Mouse (Mus musculus) adrenal gland, postnatal 14 days (tissue): Measurements from ENCODE around the gene Eif5b. TPM values are rescaled to one million over a fixed set of nuclear protein-coding genes. Genes with fewer than 3 reads are reported as not detected.

Experiments used
- DNase-seq: peaks from one replicate; pipeline ENCODE4 v3.0.0; 2021; ENCODE audit warnings: mixed read lengths
- long read RNA-seq, 2 experiments: library from polyadenylated mRNA; stranded (forward); transcript quantifications; one replicate each; pipeline ENCODE4 v2.0.0; 2021
- total RNA-seq: library from RNA; stranded (reverse); gene quantifications from 2 replicates; pipeline ENCODE4 v1.2.3, GENCODE M21; 2021

Gene Eif5b
- 45.0 and 48.2 TPM in 2 replicates for total RNA-seq
- long read RNA-seq, experiment 1, full-length matches to known transcripts: 6 of 28 reads
- long read RNA-seq, experiment 1, partial matches to known transcripts: 22 of 28 reads
- long read RNA-seq, experiment 1, other reads (novel, unspliced or antisense): 0 of 28 reads
- long read RNA-seq, experiment 2, full-length matches to known transcripts: 5 of 36 reads
- long read RNA-seq, experiment 2, partial matches to known transcripts: 31 of 36 reads
- long read RNA-seq, experiment 2, other reads (novel, unspliced or antisense): 0 of 36 reads

DNA sequence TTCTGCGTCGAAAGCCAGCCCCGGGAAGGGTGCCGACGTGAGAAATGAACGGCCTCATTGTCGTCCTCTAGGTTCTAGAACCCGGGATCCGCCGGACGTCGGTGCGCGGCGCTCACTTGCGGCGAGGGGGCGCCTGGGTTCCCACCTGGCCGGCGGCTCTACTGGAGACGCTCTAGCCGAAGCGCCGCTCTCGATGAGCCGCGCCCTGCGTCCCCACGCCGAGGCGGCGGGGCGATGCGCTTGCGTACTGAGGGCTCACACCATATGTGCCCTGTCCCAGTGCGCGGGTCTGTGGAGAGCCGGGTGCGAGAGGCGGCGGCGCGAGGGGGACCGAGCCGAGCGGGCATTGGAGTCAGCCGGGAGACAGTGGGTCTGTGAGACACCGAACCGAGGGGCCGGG lies at the start of gene Eif5b, which contains the start of gene Txndc9:
Gene Eif5b (plus strand): TSS at position 144 of the 400 bp plus-strand sequence.
Gene Txndc9 (minus strand): TSS at position 27 of the 400 bp plus-strand sequence.
- peak; percentile 98 for DNase-seq

DNA sequence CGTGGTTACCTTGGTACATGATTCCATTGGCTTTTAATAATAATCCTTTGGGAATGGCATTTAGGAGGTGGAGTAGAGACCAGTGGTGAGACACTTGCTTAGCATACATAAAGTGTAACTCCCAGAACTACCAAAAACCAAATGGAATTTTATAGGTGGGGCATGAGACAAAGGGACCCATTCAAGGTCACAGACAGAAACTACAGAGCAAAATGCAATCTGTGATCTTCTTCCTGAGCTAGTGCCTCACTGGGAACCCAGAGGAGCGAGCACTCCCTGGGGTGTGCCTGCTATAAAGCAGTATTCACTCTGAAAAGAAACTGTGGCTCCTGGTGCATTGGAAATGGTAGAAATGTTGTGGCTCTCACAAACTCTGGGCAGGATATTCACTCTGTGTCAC lies 48.9 kb upstream of the Eif5b start:
- no peak for DNase-seq

DNA sequence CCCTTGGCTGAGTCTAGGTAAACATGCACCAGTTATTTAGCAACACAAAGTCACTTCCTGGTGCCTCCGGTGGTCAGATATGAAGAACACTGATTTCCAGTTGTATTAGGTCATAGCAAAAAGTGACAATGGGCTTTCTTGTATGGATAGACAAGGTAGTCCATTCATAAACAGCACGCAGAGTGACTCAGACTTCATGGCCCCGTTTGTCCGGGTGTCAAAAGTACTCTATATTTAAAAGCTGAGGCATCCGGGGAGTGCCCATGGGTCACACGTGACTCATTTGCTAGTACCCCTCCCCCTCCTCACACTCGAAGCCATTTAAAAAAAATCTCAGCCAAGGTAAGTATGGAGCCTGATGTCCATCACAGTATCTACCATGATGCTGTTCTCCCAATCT lies 43.0 kb upstream of the Eif5b start:
- DNase-seq: peak; percentile 16

DNA sequence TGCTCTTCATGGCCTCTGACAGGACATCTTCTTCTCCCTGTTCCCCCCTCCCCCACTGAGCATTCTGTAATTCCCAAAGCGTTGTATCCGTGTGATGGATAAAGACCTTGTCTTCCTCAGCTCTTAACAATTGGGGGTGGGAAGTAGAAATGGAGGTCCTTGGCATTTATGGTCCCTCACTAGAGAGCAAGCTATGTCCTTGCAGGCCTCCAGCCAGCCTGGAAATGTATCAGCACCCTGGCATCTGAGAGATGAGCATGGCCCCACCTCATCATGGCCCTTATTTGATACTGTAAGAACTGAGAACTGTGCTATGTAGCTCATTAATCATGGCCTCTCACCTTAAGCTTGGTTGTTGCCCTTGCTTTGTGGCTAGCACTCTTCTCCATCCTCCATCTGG lies 42.6 kb upstream of the Eif5b start:
- peak; percentile 40 for DNase-seq

DNA sequence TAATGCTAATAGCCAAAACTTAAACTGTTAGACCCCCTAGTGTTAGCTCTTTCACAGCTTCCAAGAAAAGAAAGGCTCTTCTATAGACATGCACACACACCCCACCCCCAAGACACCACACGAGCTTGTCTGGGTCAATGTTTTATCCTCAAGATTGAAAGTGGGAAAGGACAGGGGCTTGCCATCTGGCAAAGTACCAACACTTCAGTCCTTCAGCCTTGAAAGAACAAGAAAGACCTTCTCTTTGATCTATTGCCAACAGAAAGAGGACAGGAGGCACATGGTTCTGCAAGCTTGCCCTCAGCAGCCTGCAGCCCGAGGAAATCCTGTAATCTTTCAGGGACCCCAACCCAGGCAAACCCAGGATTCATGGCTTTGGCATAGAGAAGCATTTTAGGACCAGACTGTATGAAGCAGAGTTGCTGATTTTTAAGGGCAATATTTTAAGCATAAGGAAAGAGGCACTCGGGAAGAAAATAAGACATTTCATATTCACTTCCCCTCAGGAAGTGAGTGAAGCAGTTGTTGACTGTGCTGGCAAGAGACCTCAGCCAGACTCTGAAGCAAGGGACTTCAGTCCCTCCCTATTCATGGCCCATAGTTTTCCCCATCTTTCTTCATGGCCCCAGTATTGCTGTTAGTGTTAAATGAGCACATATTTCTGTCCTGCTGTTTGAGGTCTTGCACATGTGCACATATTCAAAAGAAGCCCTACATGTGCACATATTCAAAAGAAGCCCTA lies 40.9 kb upstream of the Eif5b start:
- peak; percentile 75 for DNase-seq

DNA sequence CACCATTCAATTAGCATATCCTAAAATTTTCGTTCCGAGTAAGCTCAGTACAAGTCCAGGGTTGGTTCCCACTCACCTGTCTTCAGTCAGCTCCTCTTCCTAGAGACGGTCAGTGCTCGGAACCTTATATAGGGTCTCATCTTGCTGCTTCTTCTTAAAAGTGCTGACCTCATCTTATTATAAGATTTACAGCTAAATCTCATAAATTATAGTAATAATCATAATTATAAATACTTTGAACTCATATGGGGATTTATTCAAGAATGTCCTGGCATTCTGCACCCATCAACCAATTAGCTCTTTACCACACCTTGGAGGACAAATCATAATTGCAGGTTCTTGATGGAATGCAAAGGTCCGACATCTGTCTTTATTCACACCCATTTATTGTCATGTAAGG lies 40.2 kb upstream of the Eif5b start, which contains the start of gene Lyg1:
Gene Lyg1 (minus strand): TSS at position 101 of the 400 bp plus-strand sequence.
- no peak for DNase-seq

DNA sequence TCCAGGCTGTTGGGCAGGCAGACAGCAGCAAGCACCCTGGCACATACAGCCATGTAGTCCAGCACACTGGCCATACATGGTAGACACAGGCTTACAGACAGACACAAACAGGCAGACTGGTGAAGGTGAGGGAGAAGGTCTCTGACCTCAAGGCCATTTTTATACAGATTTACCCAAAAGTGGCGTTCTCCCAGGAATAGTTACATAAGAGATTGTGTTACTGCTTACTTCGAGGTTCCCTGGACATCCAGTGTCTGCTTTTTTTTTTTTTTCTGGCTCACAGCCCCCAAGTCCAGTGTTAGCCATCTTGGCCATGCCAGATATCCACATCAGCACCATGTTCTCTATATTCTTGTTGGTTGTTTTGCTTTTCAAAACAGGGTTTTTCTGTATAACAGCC lies 39.3 kb upstream of the Eif5b start:
- no peak for DNase-seq

DNA sequence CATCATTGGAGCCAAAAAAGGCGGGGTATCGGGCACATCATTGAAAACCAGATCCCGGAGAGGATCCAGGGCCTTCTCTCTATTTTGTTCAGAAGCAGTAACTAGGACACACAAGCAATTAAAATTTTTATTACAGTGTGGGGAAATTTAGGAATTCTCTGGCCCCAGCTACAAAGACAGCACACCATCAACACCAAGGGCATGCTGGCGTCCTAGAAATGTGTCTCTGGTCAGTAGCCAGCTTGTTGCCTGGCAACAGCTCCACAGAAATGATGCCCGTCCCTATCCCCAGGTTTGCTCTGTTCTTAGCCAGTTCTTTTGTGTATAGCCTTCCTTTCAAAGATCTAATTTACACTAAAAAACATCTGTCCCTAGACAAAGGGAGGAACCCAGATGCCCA lies 38.3 kb upstream of the Eif5b start:
- DNase-seq: peak; percentile 44

DNA sequence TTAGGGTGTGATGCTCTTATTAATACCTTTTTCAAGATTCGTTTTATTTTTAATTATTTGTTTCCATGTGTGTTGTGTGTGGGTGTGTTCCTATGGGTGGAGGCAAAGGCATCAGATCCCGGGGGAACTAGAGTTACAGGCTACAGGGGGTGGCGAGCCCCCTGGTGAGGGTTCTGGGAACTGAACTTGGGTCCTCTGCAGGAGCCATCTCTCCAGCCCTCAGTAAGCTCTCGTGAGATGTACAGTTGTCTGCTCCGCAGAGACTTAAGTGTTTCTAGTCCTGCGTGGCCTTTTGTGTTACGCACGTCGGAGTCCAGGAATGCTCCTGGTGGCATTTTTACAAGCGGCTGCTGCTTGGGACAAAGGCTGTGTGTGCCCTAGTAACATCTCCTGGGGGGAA lies 32.2 kb upstream of the Eif5b start:
- no peak for DNase-seq

DNA sequence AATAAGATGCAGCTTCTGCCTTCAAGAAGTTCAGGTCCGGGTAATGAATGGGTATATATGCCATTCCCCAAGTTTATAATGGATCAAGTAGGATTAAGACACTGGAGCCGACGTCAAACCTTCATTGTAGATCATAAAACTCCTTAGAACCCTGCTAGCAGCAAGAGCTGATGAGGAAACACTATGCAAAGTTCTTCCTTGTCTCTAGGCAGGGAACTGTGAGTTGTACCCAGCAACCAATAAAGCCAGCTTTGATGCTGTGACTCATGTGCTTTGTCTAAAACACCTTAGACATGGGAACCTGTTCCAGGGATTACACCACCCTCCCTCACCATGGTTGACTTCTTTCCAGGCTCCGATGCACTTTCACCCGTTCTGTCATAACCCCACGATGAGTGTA lies 29.1 kb upstream of the Eif5b start:
- DNase-seq: no peak

DNA sequence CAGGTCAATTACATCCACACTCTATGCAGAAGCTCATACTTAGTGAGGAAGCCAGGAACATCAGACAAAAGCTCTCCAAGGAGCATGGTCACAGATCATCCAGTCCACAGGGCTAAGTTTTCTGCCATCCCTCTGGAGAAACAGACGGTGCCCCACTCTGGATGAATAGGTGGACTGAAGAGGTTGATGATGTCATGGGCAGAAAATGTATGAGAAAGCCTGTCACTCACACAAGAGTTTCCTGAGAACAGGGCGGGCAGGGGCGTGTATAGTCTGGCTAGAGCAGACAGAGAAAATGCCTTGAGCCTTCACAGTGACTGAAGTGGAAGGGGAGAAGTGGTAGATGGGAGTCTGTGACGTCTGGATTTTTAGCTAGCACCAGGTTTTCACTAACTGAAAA lies 26.3 kb upstream of the Eif5b start:
- no peak for DNase-seq

DNA sequence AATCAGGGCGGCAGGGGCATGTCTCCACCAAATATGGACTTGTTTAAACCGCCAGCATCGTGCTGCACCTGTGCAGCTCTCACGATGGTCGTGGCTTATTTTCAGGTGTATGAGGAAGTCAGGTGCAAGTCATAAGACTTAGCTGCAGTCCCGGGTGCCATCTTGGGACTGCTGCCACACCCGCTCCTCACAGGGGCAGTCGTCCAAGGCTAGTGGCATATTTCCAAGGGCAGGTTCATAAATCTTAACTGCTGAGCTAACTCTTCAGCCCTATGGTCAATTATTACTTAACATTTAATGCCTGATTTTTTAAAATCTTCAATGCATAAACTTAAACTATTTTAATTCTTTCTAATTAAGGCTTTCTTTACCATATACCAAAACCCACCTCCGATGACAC lies 21.1 kb upstream of the Eif5b start:
- DNase-seq: peak; percentile 79

DNA sequence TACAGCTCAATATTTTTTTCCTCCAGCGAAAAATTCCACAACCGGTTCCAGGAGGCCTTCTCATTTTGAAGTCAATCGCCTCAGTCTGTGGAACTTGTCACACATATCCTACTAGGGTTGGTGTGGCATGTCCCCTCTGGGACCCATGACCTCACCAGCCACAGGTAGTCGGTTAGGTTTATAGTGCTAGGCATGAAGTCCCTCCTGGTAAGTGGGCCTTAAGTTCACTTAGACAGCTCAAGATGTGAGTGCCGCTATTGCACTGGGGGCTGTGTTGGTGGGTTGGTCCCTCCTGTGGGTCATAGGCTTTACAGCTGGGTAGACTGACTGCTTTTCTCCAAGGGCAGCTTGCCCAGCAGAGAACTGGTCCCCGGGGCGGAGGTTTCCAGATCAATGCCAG lies 20.5 kb upstream of the Eif5b start:
- no peak for DNase-seq

DNA sequence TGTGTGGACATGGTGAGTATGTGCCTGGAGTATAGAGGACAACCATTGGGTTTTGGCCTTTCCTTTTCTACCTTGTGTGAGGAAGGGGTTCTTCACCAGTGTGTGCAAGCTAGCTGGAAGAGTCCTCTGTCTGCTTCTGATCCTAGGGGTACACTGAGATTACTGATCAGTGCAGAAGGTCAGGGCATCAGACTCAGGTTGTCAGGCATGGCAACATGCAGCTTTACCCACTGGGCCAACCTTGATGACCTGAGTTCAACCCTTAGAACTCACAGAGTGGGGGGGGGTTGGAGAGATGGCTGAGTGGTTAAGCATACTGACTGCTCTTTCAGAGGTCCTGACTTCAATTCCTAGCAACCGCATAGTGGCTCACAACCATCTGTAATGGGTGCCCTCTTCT lies 13.5 kb upstream of the Eif5b start:
- DNase-seq: no peak

DNA sequence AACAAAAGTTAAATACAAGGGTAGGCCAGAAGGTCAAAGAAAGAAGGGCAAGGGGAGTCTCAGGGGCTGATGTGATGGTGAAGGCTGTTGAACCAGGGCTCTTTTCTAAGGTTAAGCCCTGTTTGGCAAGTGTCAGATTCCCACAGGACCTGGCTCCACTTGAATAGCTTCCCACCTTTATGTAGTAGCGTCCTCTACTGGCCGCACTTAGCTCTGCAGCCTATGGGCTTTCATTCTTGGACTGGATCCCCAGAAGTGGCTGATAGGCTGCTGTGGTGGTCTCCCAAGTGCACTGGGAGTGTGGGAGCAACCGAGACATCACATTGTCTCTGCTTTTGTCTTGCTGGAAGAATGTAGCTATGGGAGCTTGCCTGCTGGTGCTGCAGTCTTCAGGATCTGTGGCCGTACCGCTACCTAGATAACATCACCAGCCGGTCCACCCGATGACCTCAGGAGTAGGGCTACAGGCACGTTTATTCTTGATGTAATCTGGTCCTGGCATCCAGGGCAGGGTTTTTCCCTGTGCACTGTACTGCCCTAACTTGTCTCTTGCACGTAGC lies 12.0 kb upstream of the Eif5b start:
- peak; percentile 80 for DNase-seq

DNA sequence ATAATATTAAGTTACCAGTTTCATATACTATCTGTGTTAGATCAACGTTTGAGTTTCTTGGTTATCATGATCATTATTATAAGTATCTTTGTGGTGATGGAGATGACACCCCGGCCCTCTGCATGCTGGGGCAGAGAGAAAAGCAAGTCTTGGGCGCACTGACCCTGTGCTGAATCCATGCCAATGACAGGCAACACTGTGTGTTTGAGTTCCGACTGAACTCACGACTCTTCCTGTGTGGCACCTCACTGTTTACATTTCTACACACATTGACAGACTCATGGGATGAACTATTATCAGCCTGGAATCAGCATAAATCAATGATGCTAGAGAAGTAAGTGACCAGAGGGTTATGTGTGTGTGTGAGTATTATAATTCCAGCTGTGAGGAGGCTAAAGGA lies 10.0 kb upstream of the Eif5b start:
- DNase-seq: no peak

DNA sequence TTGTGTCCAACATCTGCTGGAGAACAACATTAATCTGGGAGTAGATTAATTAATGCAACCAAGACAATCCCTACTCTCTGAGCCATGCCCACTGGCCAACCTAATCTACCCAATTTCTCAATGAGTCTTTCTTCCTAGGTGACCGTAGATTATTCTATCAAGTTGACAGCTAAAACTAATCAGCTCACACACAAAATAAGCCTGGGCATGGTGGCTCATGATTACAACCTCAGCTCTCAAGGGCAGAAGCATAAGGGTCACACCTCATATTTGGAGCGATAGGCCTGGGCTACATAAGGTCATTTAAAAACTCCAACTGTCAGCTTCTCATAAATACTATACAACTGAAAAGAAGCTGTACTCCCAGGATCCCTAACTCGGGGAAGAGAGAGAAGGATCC lies 1.6 kb upstream of the Eif5b start:
- DNase-seq: no peak

DNA sequence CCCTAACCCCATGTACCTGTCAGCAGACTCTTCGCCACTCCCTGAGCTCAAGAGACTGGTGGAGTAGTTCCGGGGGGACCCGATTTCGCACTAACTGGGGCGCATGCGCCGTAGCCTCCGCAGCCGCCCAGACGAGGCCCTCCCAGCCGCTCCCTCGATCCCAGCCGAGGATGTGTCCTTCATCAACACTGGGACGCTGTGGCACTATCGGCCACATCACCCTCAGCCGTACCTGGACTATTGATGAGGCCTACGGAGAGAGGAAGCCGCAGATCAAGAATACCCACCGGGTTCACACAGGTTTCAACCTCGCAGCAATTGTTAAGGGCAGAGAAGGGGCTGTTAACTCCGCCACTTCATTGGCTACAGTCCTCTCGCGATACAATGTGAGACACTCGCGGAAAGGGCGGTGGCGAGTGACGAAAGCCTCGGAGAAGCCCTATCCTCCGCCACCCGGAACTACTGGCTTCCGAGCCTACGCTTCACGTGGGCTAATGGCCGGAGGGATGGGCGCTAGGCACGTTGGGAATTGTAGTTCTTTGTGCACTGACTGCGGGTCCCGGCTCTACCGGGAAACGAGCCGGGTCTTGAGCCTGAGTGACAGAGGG lies 829 bp upstream of the Eif5b start:
- peak; percentile 98 for DNase-seq

DNA sequence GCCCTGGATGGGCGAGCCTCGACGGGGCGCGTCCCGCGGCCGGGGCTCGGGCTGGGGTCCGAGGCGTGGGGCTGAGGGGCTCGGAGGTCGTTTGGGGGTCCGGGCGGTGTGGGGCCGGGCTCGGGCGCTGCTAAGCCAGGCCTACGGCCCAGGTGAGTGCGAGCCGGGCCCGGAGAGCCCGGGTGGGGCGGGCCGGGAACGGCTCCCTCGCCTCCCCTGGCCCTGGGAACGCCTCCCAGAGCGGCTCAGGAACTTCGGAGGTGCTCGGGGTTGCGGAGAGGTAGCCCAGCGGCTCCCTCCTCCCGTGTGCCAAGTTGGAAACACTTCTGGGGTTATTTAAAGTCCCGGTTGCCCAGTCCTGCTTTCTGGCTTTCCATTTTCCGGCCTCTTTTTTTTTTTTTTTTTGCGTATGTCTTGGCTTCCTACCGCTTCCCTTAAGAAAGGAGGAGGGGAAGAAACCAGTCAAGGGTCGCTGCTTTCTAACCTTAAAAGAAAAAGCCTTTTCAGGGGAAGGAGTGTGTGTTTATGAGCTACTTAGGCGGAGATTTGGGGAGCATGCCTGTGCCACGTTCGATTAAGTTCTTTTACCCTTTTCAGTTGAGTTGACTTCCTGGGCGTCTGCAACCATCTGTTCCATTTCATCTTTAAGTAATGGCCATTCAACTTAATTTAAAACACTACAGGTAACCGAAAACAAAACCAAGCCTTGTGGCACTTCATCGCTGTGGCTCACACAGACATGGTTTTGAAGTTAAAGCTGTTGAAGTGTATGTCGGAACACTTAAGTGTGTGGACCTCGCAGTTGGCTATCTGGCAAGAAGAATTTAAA lies 775 bp downstream of the Eif5b start:
- DNase-seq: peak; percentile 55

DNA sequence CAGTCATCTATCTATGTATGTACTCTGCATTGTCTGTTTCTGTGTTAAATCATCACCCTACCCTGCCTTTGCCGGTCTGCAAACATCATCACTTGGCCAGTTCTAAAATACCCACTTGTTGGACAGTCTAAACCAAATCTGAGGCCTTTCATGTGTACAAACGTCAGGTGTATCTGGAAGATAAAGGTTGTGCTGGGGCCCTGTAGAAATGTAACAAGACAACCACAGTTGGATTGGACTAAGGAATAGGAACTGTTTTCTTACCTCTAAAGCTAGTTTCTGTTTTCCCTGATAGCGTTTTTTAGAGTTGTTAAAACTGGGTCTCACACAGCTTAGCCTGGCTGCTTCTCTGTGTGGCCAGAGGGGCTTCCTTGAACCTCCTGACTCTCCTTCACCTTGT lies 1.7 kb downstream of the Eif5b start:
- DNase-seq: no peak

DNA sequence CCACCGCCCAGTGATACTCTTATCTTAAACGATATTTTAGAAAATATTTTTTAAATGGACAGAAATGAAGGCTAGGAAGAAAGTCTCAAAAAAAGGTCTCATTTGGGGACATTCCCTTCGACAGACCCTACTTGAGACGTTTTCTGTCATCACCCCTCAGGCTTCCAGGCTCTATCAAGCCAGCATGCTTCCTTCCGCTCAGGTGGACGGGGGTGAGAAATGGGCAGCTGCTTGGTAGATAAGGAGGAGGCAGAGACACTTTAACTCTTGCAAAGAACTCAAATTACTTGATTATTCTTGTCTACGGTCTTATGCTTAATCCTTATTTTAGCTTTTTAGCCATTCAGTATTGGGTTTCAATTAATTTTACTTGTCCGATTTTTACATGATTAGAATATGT lies 3.0 kb downstream of the Eif5b start:
- DNase-seq: no peak

DNA sequence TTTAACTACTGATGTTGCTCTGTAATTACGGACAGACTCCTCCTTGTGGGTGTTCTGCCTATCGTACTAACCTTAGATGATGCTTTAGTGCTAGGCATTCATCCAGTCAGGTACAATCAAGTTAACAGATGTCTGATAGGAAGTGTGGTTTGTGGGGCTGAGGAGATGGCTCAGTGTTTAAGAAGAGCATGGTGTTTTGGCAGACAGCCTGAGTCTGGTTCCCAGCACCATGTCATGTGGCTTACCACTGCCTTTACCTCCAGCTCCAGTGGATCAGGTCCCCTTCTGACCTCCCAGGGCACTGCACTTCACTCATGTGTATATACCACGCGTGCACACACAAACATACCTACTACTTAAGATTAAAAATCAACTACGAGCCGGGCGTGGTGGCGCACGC lies 4.1 kb downstream of the Eif5b start:
- DNase-seq: no peak
